Mouse (Mus musculus) kidney, postnatal 0 days (tissue): ENCODE data around the gene Scyl1. TPM values are rescaled to one million over a fixed set of nuclear protein-coding genes. Genes with fewer than 3 reads are reported as not detected.
A peak's percentile ranks its signal among the peaks of the same experiment; 100 is the strongest.

ENCODE experiments used
- ATAC-seq: fragments of 200-750 bp; cut with Nextera tagmentation; replicated peaks from 2 replicates; pipeline ENCODE4 v1.8.0; 2017; ENCODE audit warnings: low read depth, moderate number of reproducible peaks, moderate TSS enrichment, moderate library complexity; ENCODE audit not compliant: low FRiP score
- DNase-seq: peaks from one replicate; pipeline ENCODE4 v3.0.0-alpha.2; 2016; ENCODE audit warnings: low spot score
- H3K27ac ChIP-seq: fragments of 300-500 bp; sonication (generic); 2 replicates; pipeline ENCODE4 v1.5.1; 2014; ENCODE audit warnings: mild to moderate bottlenecking
- H3K27me3 ChIP-seq: fragments of 300-500 bp; sonication (generic); 2 replicates; pipeline ENCODE4 v1.6.1; 2014; ENCODE audit warnings: low read length, mixed read lengths; ENCODE audit not compliant: insufficient read depth
- H3K36me3 ChIP-seq: fragments of 300-500 bp; sonication (generic); 2 replicates; pipeline ENCODE4 v1.6.1; 2014; ENCODE audit warnings: low read length, mixed read lengths; ENCODE audit not compliant: insufficient read depth
- H3K4me1 ChIP-seq: fragments of 300-500 bp; sonication (generic); replicated peaks from 2 replicates; pipeline ENCODE4 v1.6.1; 2014; ENCODE audit warnings: antibody characterized with exemption, low read length, mixed read lengths; ENCODE audit not compliant: insufficient read depth
- H3K4me2 ChIP-seq: fragments of 300-500 bp; sonication (generic); 2 replicates; pipeline ENCODE4 v1.6.1; 2014; ENCODE audit warnings: mild to moderate bottlenecking, low read length, moderate library complexity, mixed read lengths
- H3K4me3 ChIP-seq: fragments of 300-500 bp; sonication (generic); replicated peaks from 2 replicates; pipeline ENCODE4 v1.5.1; 2014; ENCODE audit warnings: low read depth, low read length
- H3K9ac ChIP-seq: fragments of 300-500 bp; sonication (generic); 2 replicates; pipeline ENCODE4 v1.6.1; 2014; ENCODE audit warnings: low read depth, low read length
- H3K9me3 ChIP-seq: fragments of 300-500 bp; sonication (generic); replicated peaks from 2 replicates; pipeline ENCODE4 v1.6.1; 2016; ENCODE audit warnings: low read length, inconsistent platforms, mixed read lengths
- CTCF ChIP-seq: IDR thresholded peaks from 2 replicates; pipeline ENCODE4 v1.5.1; 2016; ENCODE audit warnings: antibody characterized with exemption, low read depth, mild to moderate bottlenecking, moderate library complexity
- WGBS: fragments of 180-500 bp; shearing (Covaris S2); extraction: QIAGEN DNeasy Blood & Tissue Kit; methylation state at CpG from one replicate; pipeline ENCODE4 v1.1.7; 2014; 5-methylcytosine and 5-hydroxymethylcytosine counted together
- polyA plus RNA-seq: library from polyadenylated mRNA; unstranded; fragments of >200 nt; fragmentation: Nextera tagmentation; extraction: Ambion mirVana; gene quantifications from 2 replicates; pipeline ENCODE4 v1.2.1, GENCODE M21; 2015

Scyl1 gene
- polyA plus RNA-seq, 1 experiment from 2014 or later, result 63.5 TPM

DNA sequence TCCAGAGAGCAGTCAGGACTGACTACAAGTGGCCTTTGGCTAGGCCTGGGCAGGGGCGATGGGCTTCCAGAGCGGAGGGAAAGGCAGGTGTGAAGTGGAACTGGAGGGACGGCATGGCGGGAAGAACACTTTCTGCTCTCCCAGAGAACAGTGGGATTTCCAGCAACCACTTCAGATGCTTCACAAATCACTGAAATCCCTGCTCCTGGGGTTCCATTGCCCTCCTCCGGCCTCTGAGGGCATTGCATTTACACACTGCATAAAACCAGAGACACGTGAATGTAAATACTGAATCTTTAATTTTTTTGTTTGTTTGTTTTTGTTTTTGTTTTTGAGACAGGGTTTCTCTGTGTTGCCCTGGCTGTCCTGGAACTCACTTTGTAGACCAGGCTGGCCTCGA is 9.0 kb upstream of the Scyl1 start:
- 52% methylated on average over 7 of the region's 7 CpGs for WGBS
- H3K4me3 ChIP-seq, result no peak overlapping the region
- H3K9ac ChIP-seq, result no peak overlapping the region
- TF ChIP-seq CTCF, result peak; percentile 72
- no peaks in the 10 kb centered on the region for H3K9me3 ChIP-seq
- ATAC-seq (no peak), DNase-seq (peak; percentile 73)
- H3K27ac ChIP-seq, result no peak overlapping the region
- no peak overlapping the region for H3K4me2 ChIP-seq
- H3K27me3 ChIP-seq, result no peaks in the 10 kb centered on the region
- no peaks in the 10 kb centered on the region for H3K4me1 ChIP-seq
- no peaks in the 10 kb centered on the region for H3K36me3 ChIP-seq

DNA sequence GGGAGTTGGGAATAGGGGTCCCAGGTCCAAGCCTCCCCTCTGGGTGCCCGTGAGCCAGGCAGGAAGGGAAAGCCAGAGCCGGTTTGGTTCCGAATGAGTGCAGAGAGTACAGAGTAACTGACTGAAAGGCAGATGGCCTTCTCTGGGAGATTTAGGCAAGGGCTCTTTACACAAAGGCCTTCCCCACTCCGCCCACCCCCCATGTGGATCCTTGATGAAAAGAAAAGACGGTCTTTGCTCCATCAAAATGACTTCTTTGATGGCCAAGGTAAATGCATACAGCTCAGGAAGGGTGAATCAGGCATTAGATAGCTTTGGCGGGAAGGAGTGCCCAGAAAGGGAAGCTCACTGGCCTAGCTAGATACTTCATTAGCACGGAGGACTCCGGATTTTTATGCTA is 7.1 kb upstream of the Scyl1 start:
- Histone ChIP-seq H3K4me2 (no peak overlapping the region), H3K9me3 (no peaks in the 10 kb centered on the region), H3K4me1 (no peaks in the 10 kb centered on the region), H3K36me3 (no peaks in the 10 kb centered on the region), H3K4me3 (no peak overlapping the region), H3K27ac (no peak overlapping the region), H3K27me3 (no peaks in the 10 kb centered on the region), H3K9ac (no peak overlapping the region)
- DNase-seq (no peak), ATAC-seq (no peak)
- WGBS, result 64% methylated on average over 8 of the region's 8 CpGs
- TF ChIP-seq CTCF, result no peak

DNA sequence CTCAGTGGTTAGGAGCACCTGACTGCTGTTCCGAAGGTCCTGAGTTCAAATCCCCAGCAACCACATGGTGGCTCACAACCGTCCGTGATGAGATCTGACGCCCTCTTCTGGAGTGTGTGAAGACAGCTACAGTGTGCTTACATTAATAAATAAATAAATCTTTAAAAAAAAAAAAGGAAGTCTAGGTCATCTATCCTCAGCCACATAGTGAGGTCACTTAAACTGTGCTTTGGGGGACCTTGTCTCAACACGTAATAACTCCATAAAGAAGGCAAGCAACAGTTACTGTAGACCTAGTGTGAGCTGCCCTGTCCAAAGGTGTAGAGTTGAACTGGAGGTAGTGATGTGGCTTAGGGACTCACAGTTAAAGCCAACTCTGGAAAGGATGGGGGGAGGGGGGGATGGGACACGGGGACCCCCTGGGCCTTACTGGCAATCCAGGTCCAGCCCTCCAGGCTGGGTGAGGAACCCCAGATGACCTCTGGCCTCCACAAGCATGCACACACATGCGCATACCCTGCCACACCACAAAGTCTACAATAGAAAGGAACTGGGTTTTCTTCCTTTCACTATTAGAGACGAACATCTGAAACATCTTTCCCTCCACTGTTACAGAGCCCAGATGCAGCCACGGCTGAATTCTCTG is 6.3 kb upstream of the Scyl1 start:
- Histone ChIP-seq H3K4me3 (no peak overlapping the region), H3K9me3 (no peaks in the 10 kb centered on the region), H3K4me1 (no peaks in the 10 kb centered on the region), H3K4me2 (no peak overlapping the region), H3K36me3 (no peaks in the 10 kb centered on the region), H3K27ac (no peak overlapping the region), H3K27me3 (no peaks in the 10 kb centered on the region), H3K9ac (no peak overlapping the region)
- 0 out of 2 replicates have a peak, but pooled peaks have one; percentile 15 for TF ChIP-seq CTCF
- DNase-seq (no peak), ATAC-seq (no peak; the same call in 1 of the 2 replicates)
- 83% methylated on average over 9 of the region's 9 CpGs for WGBS

DNA sequence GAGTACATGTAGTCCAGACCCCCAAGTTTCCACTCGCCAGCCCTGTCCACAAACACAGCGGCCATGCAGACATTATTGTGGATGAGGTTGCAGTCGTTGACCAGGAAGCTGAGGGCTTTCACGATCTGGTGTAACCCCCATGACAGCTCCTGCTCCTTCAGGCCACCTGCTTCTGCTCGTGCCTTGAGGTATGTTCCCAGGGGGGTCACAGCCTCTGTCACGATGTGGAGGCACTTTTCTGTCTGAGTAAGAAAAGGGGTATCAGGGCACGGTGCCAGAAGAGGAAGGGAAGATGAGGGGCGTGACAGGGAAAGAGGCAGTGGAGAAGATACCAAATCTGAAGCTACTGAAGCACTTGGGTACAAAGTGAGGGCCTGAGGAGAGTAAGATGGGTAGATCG is 908 bp downstream of the Scyl1 start:
- no peaks in the 10 kb centered on the region for H3K9me3 ChIP-seq
- no peak for TF ChIP-seq CTCF
- H3K4me2 ChIP-seq, result peak overlapping the region; percentile 85
- WGBS, result 29% methylated on average over 9 of the region's 9 CpGs
- ATAC-seq (no peak), DNase-seq (no peak)
- no peaks in the 10 kb centered on the region for H3K27me3 ChIP-seq
- peak overlapping the region; percentile 74 for H3K9ac ChIP-seq
- peaks cover 9% of the 10 kb centered on the region for H3K4me1 ChIP-seq
- H3K27ac ChIP-seq, result peak overlapping the region; percentile 83; the same call in 1 of the 2 replicates
- peak overlapping the region; percentile 65 for H3K4me3 ChIP-seq
- peaks cover 30% of the 10 kb centered on the region for H3K36me3 ChIP-seq

DNA sequence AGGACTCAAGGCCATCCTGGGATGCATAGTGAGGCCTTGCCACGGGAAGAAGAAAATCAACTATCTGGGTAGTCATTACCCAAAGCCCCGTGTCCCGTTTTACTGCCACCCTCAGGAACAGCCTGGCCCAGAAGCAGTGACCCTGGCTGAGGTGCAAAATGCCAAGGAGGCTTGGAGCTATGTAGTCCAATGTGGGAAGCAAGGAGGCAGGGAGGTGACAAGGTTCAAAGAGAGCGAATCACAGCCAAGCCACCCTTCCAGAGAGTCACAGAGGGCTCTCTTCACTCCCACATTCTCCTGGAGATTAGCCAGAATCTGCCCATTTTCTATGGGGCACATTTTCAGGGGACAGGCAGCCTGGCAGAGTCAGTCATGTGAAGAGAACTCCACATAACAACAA is 3.9 kb downstream of the Scyl1 start:
- DNase-seq (no peak), ATAC-seq (no peak)
- Histone ChIP-seq H3K27me3 (no peaks in the 10 kb centered on the region), H3K9ac (peak overlapping the region; percentile 14; the same call in 1 of the 2 replicates), H3K9me3 (no peaks in the 10 kb centered on the region), H3K36me3 (peaks cover 55% of the 10 kb centered on the region), H3K27ac (no peak overlapping the region), H3K4me1 (peaks cover 9% of the 10 kb centered on the region), H3K4me3 (no peak overlapping the region), H3K4me2 (no peak overlapping the region)
- TF ChIP-seq CTCF, result no peak
- WGBS, result 72% methylated on average over 4 of the region's 4 CpGs

DNA sequence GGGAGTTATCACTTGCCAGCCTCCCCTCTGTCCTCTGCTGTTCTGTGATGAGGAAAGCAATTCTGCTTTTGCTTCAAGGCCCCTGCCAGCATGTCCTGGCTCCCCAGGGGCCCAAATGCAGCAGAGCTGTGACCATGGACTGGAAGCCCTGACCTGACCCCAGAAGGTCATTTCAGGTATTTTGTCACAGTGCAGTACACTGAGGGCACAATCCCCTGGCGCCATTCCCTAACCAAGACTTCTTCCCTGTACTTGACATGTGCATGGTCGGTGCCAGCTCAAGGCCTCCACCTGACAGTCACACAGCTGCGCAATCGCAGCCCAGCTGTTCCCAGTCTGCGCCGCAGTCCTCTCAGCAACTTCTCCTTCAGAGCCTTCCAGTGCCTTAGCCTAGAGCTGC is 8.1 kb downstream of the Scyl1 start:
- no peak overlapping the region for H3K4me2 ChIP-seq
- H3K4me1 ChIP-seq, result no peaks in the 10 kb centered on the region
- H3K4me3 ChIP-seq, result no peak overlapping the region
- ATAC-seq, result no peak
- TF ChIP-seq CTCF, result no peak
- no peak overlapping the region for H3K27ac ChIP-seq
- peaks cover 88% of the 10 kb centered on the region for H3K36me3 ChIP-seq
- no peaks in the 10 kb centered on the region for H3K9me3 ChIP-seq
- DNase-seq, result no peak
- 92% methylated on average over 6 of the region's 6 CpGs for WGBS
- H3K27me3 ChIP-seq, result no peaks in the 10 kb centered on the region
- no peak overlapping the region for H3K9ac ChIP-seq

DNA sequence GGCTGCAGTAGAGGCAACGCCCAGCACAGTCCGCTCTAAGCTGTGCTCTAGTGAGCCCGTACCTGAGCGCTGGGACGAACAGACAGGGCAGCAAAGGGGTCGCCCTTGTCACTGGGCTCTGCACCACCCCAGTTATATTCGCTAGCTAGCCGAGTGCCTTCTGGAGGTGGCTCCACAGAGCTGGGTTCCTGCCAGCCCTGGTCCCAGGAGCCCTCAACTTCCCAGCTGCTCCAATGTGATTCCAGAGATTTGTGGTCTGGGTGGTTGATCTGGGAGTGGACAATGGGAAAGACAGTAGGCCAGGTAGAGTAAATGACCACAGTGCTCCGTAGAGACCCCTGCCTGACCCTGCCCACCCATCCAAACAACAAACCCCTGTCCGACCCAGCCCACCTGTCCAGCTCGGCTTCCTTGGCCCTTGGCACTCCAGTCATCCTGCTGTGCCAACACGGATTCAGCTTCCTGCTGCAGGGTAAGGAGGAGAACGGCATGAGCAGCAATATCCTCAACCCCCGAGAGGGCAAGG is 12.3 kb downstream of the Scyl1 start:
- 91% methylated on average over 14 of the region's 14 CpGs for WGBS
- DNase-seq, result no peak

More for the DNA sequence above, 12.3 kb downstream of the Scyl1 start:
- Histone ChIP-seq H3K4me2 (no peak overlapping the region), H3K27ac (no peak overlapping the region), H3K27me3 (no peaks in the 10 kb centered on the region), H3K9ac (no peak overlapping the region), H3K4me3 (no peak overlapping the region), H3K4me1 (peaks cover 8% of the 10 kb centered on the region; the same call in 1 of the 2 replicates), H3K9me3 (no peaks in the 10 kb centered on the region), H3K36me3 (peaks cover 62% of the 10 kb centered on the region)
- no peak for TF ChIP-seq CTCF
- ATAC-seq, result no peak
